Mouse (Mus musculus) olfactory bulb, adult 2 months (tissue): Measurements from ENCODE around the gene Brdt.

Source experiments
- CTCF ChIP-seq: fragments of 200-500 bp; IDR thresholded peaks from 2 replicates; pipeline ENCODE4 v1.5.1; 2012; ENCODE audit warnings: low read depth, mild to moderate bottlenecking, low read length, moderate library complexity; ENCODE audit not compliant: insufficient read depth
- POLR2A ChIP-seq: fragments of 200-500 bp; IDR thresholded peaks from 2 replicates; pipeline ENCODE4 v1.6.1; 2012; ENCODE audit warnings: mild to moderate bottlenecking, low read depth, low read length, moderate library complexity; ENCODE audit not compliant: insufficient read depth

DNA sequence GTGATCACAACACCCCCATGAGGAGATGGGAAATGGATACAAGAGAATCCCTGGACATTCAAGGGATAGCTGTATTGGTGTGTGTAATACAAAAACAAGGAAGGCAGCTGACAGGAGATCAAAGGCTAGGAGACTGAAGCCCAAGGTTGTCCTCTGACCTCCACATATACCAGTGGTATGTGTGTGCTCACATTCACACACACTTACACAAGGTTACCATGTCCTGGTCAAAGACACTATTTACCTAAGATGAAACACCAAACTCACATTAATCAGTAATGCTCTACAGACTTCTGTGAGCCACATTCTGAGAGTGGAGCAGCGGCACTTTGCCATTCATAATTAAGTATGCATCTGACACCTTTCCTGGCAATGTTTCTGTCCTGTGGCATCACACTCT is 79.3 kb downstream of the Brdt start:
- TF ChIP-seq CTCF, result no peak
- no peak for TF ChIP-seq POLR2A
